Mouse (Mus musculus): ENCODE data around the gene Gm10722. TPM values are rescaled to one million over a fixed set of nuclear protein-coding genes. Genes with fewer than 3 reads are reported as not detected.
A peak's percentile ranks its signal among the peaks of the same experiment; 100 is the strongest.
"Not testable (repeated sequence)": the region's sequence is repeated elsewhere in the genome, so short reads cannot be mapped to it uniquely, and the experiment has no call there.

The Gm10722 gene
- polyA plus RNA-seq, 1 experiment from 2014 or later: not detected

DNA sequence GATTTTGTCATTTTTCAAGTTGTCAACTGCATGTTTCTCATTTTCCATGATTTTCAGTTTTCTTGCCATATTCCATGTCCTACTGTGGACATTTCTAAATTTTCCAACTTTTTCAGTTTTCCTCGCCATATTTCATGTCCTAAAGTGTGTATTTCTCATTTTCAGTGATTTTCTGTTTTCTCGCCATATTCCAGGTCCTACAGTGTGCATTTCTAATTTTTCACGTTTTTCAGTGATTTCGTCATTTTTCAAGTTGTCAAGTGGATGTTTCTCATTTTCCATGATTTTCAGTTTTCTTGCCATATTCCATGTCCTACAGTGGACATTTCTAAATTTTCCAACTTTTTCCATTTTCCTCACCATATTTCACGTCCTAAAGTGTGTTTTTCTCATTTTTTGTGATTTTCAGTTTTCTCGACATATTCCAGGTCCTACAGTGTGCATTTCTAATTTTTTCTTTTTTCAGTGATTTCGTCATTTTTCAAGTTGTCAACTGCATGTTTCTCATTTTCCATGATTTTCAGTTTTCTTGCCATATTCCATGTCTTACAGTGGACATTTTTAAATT, 11.4 kb downstream of the Gm10722 start:
- not testable (repeated sequence) for H3K9ac ChIP-seq (ENCODE audit: low read depth, low read length); H3K9me3 ChIP-seq (ENCODE audit: control insufficient read depth, low read length); H3K27ac ChIP-seq (ENCODE audit: low read depth, low read length); H3K4me1 ChIP-seq (replicated peaks; ENCODE audit: control insufficient read depth, insufficient read depth, low read length); H3K4me3 ChIP-seq (ENCODE audit: low read depth, low read length); H3K27me3 ChIP-seq (replicated peaks; ENCODE audit: control insufficient read depth, insufficient read depth, low read length); H3K36me3 ChIP-seq (ENCODE audit: control insufficient read depth, insufficient read depth, low read length); DNase-seq (ENCODE audit: low spot score); ATAC-seq (replicated peaks; ENCODE audit: low FRiP score); H3K4me2 ChIP-seq
- WGBS: 88% methylated on average over 2 of the region's 7 CpGs

- H3K36me3 ChIP-seq (ENCODE audit: control insufficient read depth, insufficient read depth, low read length); H3K27me3 ChIP-seq (replicated peaks; ENCODE audit: control insufficient read depth, insufficient read depth, low read length); H3K4me2 ChIP-seq; H3K4me3 ChIP-seq (ENCODE audit: low read depth, low read length); H3K27ac ChIP-seq (ENCODE audit: low read depth, low read length); DNase-seq (ENCODE audit: low spot score); H3K4me1 ChIP-seq (replicated peaks; ENCODE audit: control insufficient read depth, insufficient read depth, low read length); H3K9me3 ChIP-seq (ENCODE audit: control insufficient read depth, low read length); H3K9ac ChIP-seq (ENCODE audit: low read depth, low read length): not testable (repeated sequence)
- peak; percentile 61 for ATAC-seq (replicated peaks; ENCODE audit: low FRiP score)
- WGBS: no CpG with 5 or more reads among the region's 11 CpGs
These were observed 12.1 kb downstream of the Gm10722 start, which contains the start of gene Gm10721 for GRCm38 (mm10) chr9:3012733-3013279. Gene Gm10721, plus strand, starts transcription at chr9:3013140.

DNA sequence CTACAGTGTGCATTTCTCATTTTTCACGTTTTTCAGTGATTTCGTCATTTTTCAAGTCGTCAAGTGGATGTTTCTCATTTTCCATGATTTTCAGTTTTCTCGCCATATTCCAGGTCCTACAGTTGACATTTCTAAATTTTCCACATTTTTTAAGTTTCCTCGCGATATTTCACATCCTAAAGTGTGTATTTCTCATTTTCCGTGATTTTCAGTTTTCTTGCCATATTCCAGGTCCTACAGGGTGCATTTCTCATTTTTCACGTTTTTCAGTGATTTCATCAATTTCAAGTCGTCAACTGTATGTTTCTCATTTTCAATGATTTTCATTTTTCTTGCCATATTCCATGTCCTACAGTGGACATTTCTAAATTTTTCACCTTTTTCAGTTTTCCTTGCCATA, 14.6 kb downstream of the Gm10722 start, which contains the start of gene Gm10720:
Gene Gm10720, plus strand, starts transcription at position 301 of the 400 bp plus-strand sequence.
- not testable (repeated sequence) for H3K9ac ChIP-seq (ENCODE audit: low read depth, low read length); H3K9me3 ChIP-seq (ENCODE audit: control insufficient read depth, low read length); H3K4me1 ChIP-seq (replicated peaks; ENCODE audit: control insufficient read depth, insufficient read depth, low read length); DNase-seq (ENCODE audit: low spot score); H3K27ac ChIP-seq (ENCODE audit: low read depth, low read length); H3K27me3 ChIP-seq (replicated peaks; ENCODE audit: control insufficient read depth, insufficient read depth, low read length); ATAC-seq (replicated peaks; ENCODE audit: low FRiP score); H3K36me3 ChIP-seq (ENCODE audit: control insufficient read depth, insufficient read depth, low read length); H3K4me3 ChIP-seq (ENCODE audit: low read depth, low read length); H3K4me2 ChIP-seq
- 59% methylated on average over 4 of the region's 9 CpGs for WGBS

- not testable (repeated sequence) for H3K4me3 ChIP-seq (ENCODE audit: low read depth, low read length); H3K9ac ChIP-seq (ENCODE audit: low read depth, low read length); H3K27ac ChIP-seq (ENCODE audit: low read depth, low read length); H3K4me2 ChIP-seq; H3K36me3 ChIP-seq (ENCODE audit: control insufficient read depth, insufficient read depth, low read length); DNase-seq (ENCODE audit: low spot score); H3K27me3 ChIP-seq (replicated peaks; ENCODE audit: control insufficient read depth, insufficient read depth, low read length); ATAC-seq (replicated peaks; ENCODE audit: low FRiP score); H3K9me3 ChIP-seq (ENCODE audit: control insufficient read depth, low read length); H3K4me1 ChIP-seq (replicated peaks; ENCODE audit: control insufficient read depth, insufficient read depth, low read length)
- WGBS: 67% methylated on average over 4 of the region's 6 CpGs
These were observed 15.2 kb downstream of the Gm10722 start for GRCm38 (mm10) chr9:3015896-3016295.

GRCm38 (mm10) chr9:3017108-3017507, 16.4 kb downstream of the Gm10722 start, which contains the start of gene Gm10719:
Gene Gm10719, plus strand, starts transcription at chr9:3017408.
- not testable (repeated sequence) for DNase-seq (ENCODE audit: low spot score); H3K27ac ChIP-seq (ENCODE audit: low read depth, low read length); H3K36me3 ChIP-seq (ENCODE audit: control insufficient read depth, insufficient read depth, low read length); H3K4me1 ChIP-seq (replicated peaks; ENCODE audit: control insufficient read depth, insufficient read depth, low read length); H3K9me3 ChIP-seq (ENCODE audit: control insufficient read depth, low read length); H3K4me2 ChIP-seq; ATAC-seq (replicated peaks; ENCODE audit: low FRiP score); H3K27me3 ChIP-seq (replicated peaks; ENCODE audit: control insufficient read depth, insufficient read depth, low read length); H3K9ac ChIP-seq (ENCODE audit: low read depth, low read length); H3K4me3 ChIP-seq (ENCODE audit: low read depth, low read length)
- no CpG with 5 or more reads among the region's 9 CpGs for WGBS

GRCm38 (mm10) chr9:3018944-3019343, 18.2 kb downstream of the Gm10722 start:
- H3K36me3 ChIP-seq (ENCODE audit: control insufficient read depth, insufficient read depth, low read length); H3K4me3 ChIP-seq (ENCODE audit: low read depth, low read length); H3K9me3 ChIP-seq (ENCODE audit: control insufficient read depth, low read length); ATAC-seq (replicated peaks; ENCODE audit: low FRiP score); H3K27me3 ChIP-seq (replicated peaks; ENCODE audit: control insufficient read depth, insufficient read depth, low read length); DNase-seq (ENCODE audit: low spot score); H3K4me2 ChIP-seq; H3K27ac ChIP-seq (ENCODE audit: low read depth, low read length); H3K4me1 ChIP-seq (replicated peaks; ENCODE audit: control insufficient read depth, insufficient read depth, low read length); H3K9ac ChIP-seq (ENCODE audit: low read depth, low read length): not testable (repeated sequence)
- 63% methylated on average over 9 of the region's 9 CpGs for WGBS

GRCm38 (mm10) chr9:3019835-3020727, 19.4 kb downstream of the Gm10722 start:
- H3K27ac ChIP-seq (ENCODE audit: low read depth, low read length); ATAC-seq (replicated peaks; ENCODE audit: low FRiP score); H3K27me3 ChIP-seq (replicated peaks; ENCODE audit: control insufficient read depth, insufficient read depth, low read length); H3K9me3 ChIP-seq (ENCODE audit: control insufficient read depth, low read length); H3K4me3 ChIP-seq (ENCODE audit: low read depth, low read length); H3K9ac ChIP-seq (ENCODE audit: low read depth, low read length); H3K4me2 ChIP-seq; DNase-seq (ENCODE audit: low spot score); H3K36me3 ChIP-seq (ENCODE audit: control insufficient read depth, insufficient read depth, low read length); H3K4me1 ChIP-seq (replicated peaks; ENCODE audit: control insufficient read depth, insufficient read depth, low read length): not testable (repeated sequence)
- 73% methylated on average over 11 of the region's 19 CpGs for WGBS

DNA sequence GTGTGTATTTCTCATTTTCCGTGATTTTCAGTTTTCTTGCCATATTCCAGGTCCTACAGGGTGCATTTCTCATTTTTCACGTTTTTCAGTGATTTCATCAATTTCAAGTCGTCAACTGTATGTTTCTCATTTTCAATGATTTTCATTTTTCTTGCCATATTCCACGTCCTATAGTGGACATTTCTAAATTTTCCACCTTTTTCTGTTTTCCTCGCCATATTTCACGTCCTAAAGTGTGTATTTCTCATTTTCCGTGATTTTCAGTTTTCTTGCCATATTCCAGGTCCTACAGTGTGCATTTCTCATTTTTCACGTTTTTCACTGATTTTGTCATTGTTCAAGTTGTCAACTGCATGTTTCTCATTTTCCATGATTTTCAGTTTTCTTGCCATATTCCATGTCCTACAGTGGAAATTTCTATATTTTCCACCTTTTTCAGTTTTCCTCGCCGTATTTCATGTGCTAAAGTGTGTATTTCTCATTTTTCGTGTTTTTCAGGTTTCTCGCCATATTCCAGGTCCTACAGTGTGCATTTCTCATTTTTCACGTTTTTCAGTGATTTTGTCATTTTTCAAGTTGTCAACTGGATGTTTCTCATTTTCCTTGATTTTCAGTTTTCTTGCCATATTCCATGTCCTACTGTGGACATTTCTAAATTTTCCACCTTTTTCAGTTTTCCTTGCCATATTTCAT, 21.7 kb downstream of the Gm10722 start:
- H3K4me3 ChIP-seq (ENCODE audit: low read depth, low read length); H3K9ac ChIP-seq (ENCODE audit: low read depth, low read length); H3K4me1 ChIP-seq (replicated peaks; ENCODE audit: control insufficient read depth, insufficient read depth, low read length); H3K27me3 ChIP-seq (replicated peaks; ENCODE audit: control insufficient read depth, insufficient read depth, low read length); H3K27ac ChIP-seq (ENCODE audit: low read depth, low read length); H3K36me3 ChIP-seq (ENCODE audit: control insufficient read depth, insufficient read depth, low read length); ATAC-seq (replicated peaks; ENCODE audit: low FRiP score); DNase-seq (ENCODE audit: low spot score); H3K4me2 ChIP-seq; H3K9me3 ChIP-seq (ENCODE audit: control insufficient read depth, low read length): not testable (repeated sequence)
- WGBS: 63% methylated on average over 9 of the region's 13 CpGs
